Mouse (Mus musculus) olfactory bulb, adult 2 months (tissue): Measurements from ENCODE around the gene Prrt4.

ENCODE experiments used
- CTCF ChIP-seq: fragments of 200-500 bp; IDR thresholded peaks from 2 replicates; pipeline ENCODE4 v1.5.1; 2012; ENCODE audit warnings: low read depth, mild to moderate bottlenecking, low read length, moderate library complexity; ENCODE audit not compliant: insufficient read depth
- POLR2A ChIP-seq: fragments of 200-500 bp; IDR thresholded peaks from 2 replicates; pipeline ENCODE4 v1.6.1; 2012; ENCODE audit warnings: mild to moderate bottlenecking, low read depth, low read length, moderate library complexity; ENCODE audit not compliant: insufficient read depth

DNA sequence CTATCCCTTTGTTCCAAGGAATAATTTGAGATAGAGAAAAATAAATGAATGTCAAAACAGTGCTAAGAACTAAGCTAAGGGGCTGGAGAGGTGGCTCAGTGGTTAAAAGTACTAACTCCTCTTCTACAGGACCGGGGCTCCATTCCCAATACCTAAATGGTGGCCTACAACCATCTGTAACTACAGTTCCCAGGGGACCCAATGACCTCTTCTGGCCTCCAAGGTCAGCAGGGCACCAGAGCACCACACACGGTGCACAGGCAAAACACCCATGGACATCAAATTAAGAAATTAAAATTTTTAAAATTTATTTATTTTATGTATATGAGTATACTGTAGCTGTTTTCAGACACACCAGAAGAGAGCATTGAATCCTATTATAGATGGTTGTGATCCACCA, 18.6 kb downstream of the Prrt4 start:
- no peak for TF ChIP-seq CTCF
- no peak for TF ChIP-seq POLR2A
